Comparison of ENCODE assay signal across 21 mouse cellular contexts in genomic region chr2:165558916-165559315, GRCm38 (mm10). TPM values are rescaled to one million over a fixed set of nuclear protein-coding genes. Genes with fewer than 3 reads are reported as not detected.
A peak's percentile ranks its signal among the peaks of the same experiment; 100 is the strongest.
DNase-seq lines count a peak whose midpoint lies in the region; ATAC-seq and TF ChIP-seq lines count a peak whose summit lies in the region.
"Had no signal": no experiment of that assay in that cellular context is flagged by ENCODE, and none has a peak within 500 bp of the region (broad histone marks: within the 10 kb centered on the region; RNA-seq: fewer than 3 reads in every experiment).

No protein-coding gene starts in this region.

- H3K9ac ChIP-seq in hindbrain, embryonic 16.5 days (ENCODE audit: low read depth, low read length): no peak overlapping the region
- no peak overlapping the region for H3K9ac ChIP-seq in lung, postnatal 0 days (replicated peaks; ENCODE audit: low read depth)
- H3K9ac ChIP-seq: embryonic facial prominence, embryonic 13.5 days; liver, embryonic 15.5 days had no signal

- peak overlapping the region; percentile 66; the same call in 1 of the 2 replicates for H3K27ac ChIP-seq in hindbrain, embryonic 10.5 days
- H3K27ac ChIP-seq in hindbrain, embryonic 16.5 days (ENCODE audit: low read depth, low read length): no peak overlapping the region
- no peak overlapping the region for H3K27ac ChIP-seq in lung, postnatal 0 days (ENCODE audit: low read length)
- H3K27ac ChIP-seq: embryonic facial prominence, embryonic 13.5 days; heart, adult 2 months; liver, embryonic 15.5 days had no signal

- H3K4me3 ChIP-seq in hindbrain, embryonic 10.5 days: no peak overlapping the region
- H3K4me3 ChIP-seq in hindbrain, embryonic 16.5 days (ENCODE audit: low read length): no peak overlapping the region
- no peak overlapping the region for H3K4me3 ChIP-seq in lung, postnatal 0 days (ENCODE audit: low read depth, low read length)
- H3K4me3 ChIP-seq: embryonic facial prominence, embryonic 13.5 days; heart, adult 2 months; liver, embryonic 15.5 days had no signal

- no peak for ATAC-seq in hindbrain, embryonic 16.5 days
- no peak for ATAC-seq in Patski
- no peak for ATAC-seq in lung, postnatal 0 days
- no peak for ATAC-seq in megakaryocyte, adult 5-6 weeks (ENCODE audit: poor library complexity, severe bottlenecking)
- ATAC-seq: activated CD4-positive, CD25-positive, alpha-beta regulatory T cell, adult 4 months; forebrain, embryonic 14.5 days had no signal

- H3K4me1 ChIP-seq in hindbrain, embryonic 10.5 days (replicated peaks): peaks cover 60% of the 10 kb centered on the region
- H3K4me1 ChIP-seq in hindbrain, embryonic 16.5 days (ENCODE audit: control insufficient read depth, insufficient read depth, low read depth, low read length): peaks cover 10% of the 10 kb centered on the region
- no peaks in the 10 kb centered on the region for H3K4me1 ChIP-seq in lung, postnatal 0 days (ENCODE audit: insufficient read depth, low read depth, low read length)

- H3K9me3 ChIP-seq in hindbrain, embryonic 10.5 days: no peaks in the 10 kb centered on the region
- H3K9me3 ChIP-seq in hindbrain, embryonic 16.5 days (ENCODE audit: control insufficient read depth, low read length): no peaks in the 10 kb centered on the region
- H3K9me3 ChIP-seq in lung, postnatal 0 days (ENCODE audit: low read length): no peaks in the 10 kb centered on the region
- H3K9me3 ChIP-seq: embryonic facial prominence, embryonic 13.5 days; liver, embryonic 15.5 days had no signal

- peaks cover 48% of the 10 kb centered on the region for H3K27me3 ChIP-seq in hindbrain, embryonic 10.5 days (ENCODE audit: insufficient read depth, poor library complexity, severe bottlenecking)
- 0 out of 2 replicates have a peak, but pooled peaks cover 2% of the 10 kb centered on the region for H3K27me3 ChIP-seq in hindbrain, embryonic 16.5 days (replicated peaks; ENCODE audit: control insufficient read depth, insufficient read depth, low read length)
- no peaks in the 10 kb centered on the region for H3K27me3 ChIP-seq in Patski
- H3K27me3 ChIP-seq in lung, postnatal 0 days (replicated peaks; ENCODE audit: insufficient read depth, low read length): peaks cover 7% of the 10 kb centered on the region; the same call in 1 of the 2 replicates

- CTCF ChIA-PET in Patski (lab: Charles Lee): interaction anchor here (1.0 kb wide), 1 partner anchor 16 kb away, joined by 3 read pairs; no protein-coding TSS in a partner anchor

- DNase-seq in hindbrain, embryonic 10.5 days (ENCODE audit: low spot score): no peak
- peak; percentile 49 for DNase-seq in Patski (ENCODE audit: low read depth, low spot score)
- peak; percentile 44 for DNase-seq in kidney, postnatal 10 days
- peak; percentile 34 for DNase-seq in lung, postnatal 0 days (ENCODE audit: low spot score)
- no peak for DNase-seq in gastrocnemius, adult 8-10 months (ENCODE audit: low spot score in 2 of 2)
- DNase-seq in spleen, postnatal 14 days (ENCODE audit: low spot score in 2 of 2): no peak
- DNase-seq: adrenal gland, postnatal 14 days; cerebellum, adult 11 months; cerebellum, postnatal 10 days; gastrocnemius, postnatal 25 days; heart, adult 2 months; layer of hippocampus, postnatal 36 days; right cerebral cortex, postnatal 25 days; thymus, postnatal 14 days had no signal

- POLR2A ChIA-PET in Patski (lab: Charles Lee): no interaction called here

- no peaks in the 10 kb centered on the region for H3K36me3 ChIP-seq in hindbrain, embryonic 10.5 days
- H3K36me3 ChIP-seq in hindbrain, embryonic 16.5 days (ENCODE audit: control insufficient read depth, insufficient read depth, low read length): no peaks in the 10 kb centered on the region
- no peaks in the 10 kb centered on the region for H3K36me3 ChIP-seq in lung, postnatal 0 days (ENCODE audit: insufficient read depth, low read length)
- H3K36me3 ChIP-seq: embryonic facial prominence, embryonic 13.5 days; liver, embryonic 15.5 days had no signal

- H3K4me2 ChIP-seq in hindbrain, embryonic 16.5 days (ENCODE audit: low read length): no peak overlapping the region
- H3K4me2 ChIP-seq in lung, postnatal 0 days (replicated peaks; ENCODE audit: low read depth, low read length): no peak overlapping the region
- H3K4me2 ChIP-seq: embryonic facial prominence, embryonic 13.5 days; liver, embryonic 15.5 days had no signal

- TF ChIP-seq EP300 in lung, postnatal 0 days (IDR thresholded peaks at IDR 0.05): no peak

- in situ Hi-C loops in Patski (cut with MboI; ENCODE audit: low pct_unique_long_range_greater_than_20kb): no loop called here

- no peak for TF ChIP-seq CTCF in Patski (IDR thresholded peaks at IDR 0.05)
- no peak for TF ChIP-seq CTCF in lung, postnatal 0 days (IDR thresholded peaks at IDR 0.05)

- 66% methylated on average over 11 of the region's 11 CpGs for WGBS in hindbrain, embryonic 10.5 days
- 31% methylated on average over 11 of the region's 11 CpGs for WGBS in hindbrain, embryonic 16.5 days
- WGBS in lung, postnatal 0 days: 29% methylated on average over 11 of the region's 11 CpGs

RNA-seq across cellular contexts. Expression of gene Eya2, which starts 35.9 kb away (rescaled TPM):
- polyA plus RNA-seq in hindbrain, embryonic 10.5 days (2016; fragmentation: Nextera tagmentation; extraction: Ambion mirVana): 28.1 and 32.8 TPM in 2 replicates
- polyA plus RNA-seq in hindbrain, embryonic 16.5 days (2015; fragmentation: Nextera tagmentation; extraction: Ambion mirVana): 8.1 and 12.1 TPM in 2 replicates
- polyA plus RNA-seq in Patski (2021): 49.2 TPM
- 25.7 and 27.8 TPM in 2 replicates for polyA plus RNA-seq in lung, postnatal 0 days (2015; fragmentation: Nextera tagmentation; extraction: Ambion mirVana)
- total RNA-seq in gastrocnemius, adult 8-10 months (2022): 1 to 10 TPM; 1.1 to 4.7 (median 1.7) TPM
- 1.1 and 2.3 TPM in 2 replicates for total RNA-seq in megakaryocyte, adult 5-6 weeks (2015)
- 0.55 and 1.3 TPM in 2 replicates for total RNA-seq in megakaryocyte, adult 5-6 weeks (2017)
- polyA plus RNA-seq: liver, embryonic 15.5 days had no signal

RNA-seq across cellular contexts. Expression of gene Slc2a10, which starts 55.3 kb away (rescaled TPM):
- 4.2 and 5.0 TPM in 2 replicates for polyA plus RNA-seq in hindbrain, embryonic 10.5 days (2016; fragmentation: Nextera tagmentation; extraction: Ambion mirVana)
- 3.0 and 3.3 TPM in 2 replicates for polyA plus RNA-seq in hindbrain, embryonic 16.5 days (2015; fragmentation: Nextera tagmentation; extraction: Ambion mirVana)
- not detected for polyA plus RNA-seq in Patski (2021)
- 6.7 and 6.9 TPM in 2 replicates for polyA plus RNA-seq in lung, postnatal 0 days (2015; fragmentation: Nextera tagmentation; extraction: Ambion mirVana)
- 1 to 10 TPM in 2 of 4 experiments, under 1 TPM in 2; 0.68 to 1.5 (median 1.0) TPM for total RNA-seq in gastrocnemius, adult 8-10 months (2022)
- 0.05 TPM in 1 of 2 replicates, not detected in the other for total RNA-seq in megakaryocyte, adult 5-6 weeks (2015)
- total RNA-seq in megakaryocyte, adult 5-6 weeks (2017): not detected in 2 replicates
- total RNA-seq: megakaryocyte-erythroid progenitor cell, adult 5-6 weeks had no signal
- polyA plus RNA-seq: activated CD4-positive, CD25-positive, alpha-beta regulatory T cell, adult 4 months had no signal

Comparison
In these comparisons a context has a peak if more than half of its experiments do, and no peak if none do; other contexts are left out.
1. DNase-seq: peak in Patski (single experiment), kidney, postnatal 10 days (single experiment) and lung, postnatal 0 days (single experiment); none in hindbrain, embryonic 10.5 days (single experiment), gastrocnemius, adult 8-10 months (0 of 2) and spleen, postnatal 14 days (0 of 2).